Mouse (Mus musculus): Measurements from ENCODE around the gene Vmn1r57. TPM values are rescaled to one million over a fixed set of nuclear protein-coding genes. Genes with fewer than 3 reads are reported as not detected.
"Not testable (repeated sequence)": the region's sequence is repeated elsewhere in the genome, so short reads cannot be mapped to it uniquely, and the experiment has no call there.

Vmn1r57 gene
- total RNA-seq (2012; rRNA removed) (not detected in 2 replicates), total RNA-seq (2014; rRNA removed) (not detected in 2 replicates), polyA plus RNA-seq (2012; ENCODE audit: insufficient read length, low read depth) (not detected in 2 replicates)

DNA sequence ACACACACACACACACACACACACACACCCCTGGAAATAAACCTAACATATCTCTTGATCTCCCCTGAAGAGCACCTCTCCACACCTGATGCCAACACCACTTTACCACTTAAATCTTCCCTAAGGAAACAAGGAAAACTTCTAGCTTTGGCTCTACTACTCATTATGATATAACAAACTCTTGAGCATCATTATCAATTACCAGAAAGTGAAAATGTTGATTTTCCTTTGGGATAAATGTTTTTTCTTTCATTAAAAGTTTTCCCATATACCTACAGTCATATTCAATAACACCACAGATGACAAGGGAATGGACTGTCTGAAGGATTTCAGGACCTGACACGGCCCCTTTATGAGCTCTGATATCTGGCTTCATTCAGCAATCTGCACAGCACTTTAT, at the start of gene Vmn1r57:
Vmn1r57 (plus strand) TSS at position 301 of the 400 bp plus-strand sequence.
- H3K27me3 ChIP-seq (replicated peaks); H3K36me3 ChIP-seq (replicated peaks in 1 of 2; ENCODE audit: control insufficient read depth in 1 of 2, insufficient read depth in 1 of 2, low read length in 1 of 2); DNase-seq (ENCODE audit: extremely low read depth); H3K4me2 ChIP-seq (ENCODE audit: insufficient read depth, low read depth, poor library complexity, severe bottlenecking); H3K79me2 ChIP-seq (replicated peaks; ENCODE audit: control insufficient read depth, extremely low read depth, insufficient read depth, poor library complexity, severe bottlenecking); dilution Hi-C loops (cut with MboI; ENCODE audit: extremely low pct_ligation_motif_present, extremely low pct_unique_long_range_greater_than_20kb, low sequenced_read_pairs); H3K4me3 ChIP-seq (replicated peaks in 1 of 3; ENCODE audit: low read depth in 2 of 3, low read length in 2 of 3, poor library complexity in 1 of 3); H3K4me1 ChIP-seq (ENCODE audit: control insufficient read depth in 1 of 2, insufficient read depth in 2 of 2); in situ Hi-C loops (cut with MboI; ENCODE audit: low pct_ligation_motif_present, low pct_unique_long_range_greater_than_20kb, low sequenced_read_pairs); H3K9me3 ChIP-seq (replicated peaks; ENCODE audit: low read length); H3K27ac ChIP-seq (ENCODE audit: insufficient read depth, low read depth); H3K9ac ChIP-seq (ENCODE audit: insufficient read depth, low read depth): not testable (repeated sequence)

DNA sequence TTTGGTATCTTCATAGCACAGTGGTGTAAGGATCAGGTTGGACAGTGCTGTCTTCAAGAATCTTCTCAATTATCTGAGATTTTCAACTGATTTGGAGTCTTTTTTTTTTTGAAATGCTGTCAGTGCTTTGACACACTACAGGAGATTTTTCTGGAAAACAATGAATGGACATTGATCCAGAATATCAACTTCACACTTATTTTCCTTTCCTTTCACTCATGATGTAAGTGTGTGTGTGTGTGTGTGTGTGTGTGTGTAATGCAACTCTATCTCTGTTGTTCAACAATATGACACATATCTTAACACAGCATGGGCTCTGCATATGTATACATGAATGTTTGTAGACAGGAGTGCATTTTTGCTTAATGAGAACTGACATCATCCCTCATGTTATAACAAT, 21.6 kb upstream of the Vmn1r57 start, which contains the start of gene Vmn1r56:
Vmn1r56 (minus strand) TSS at position 101 of the 400 bp plus-strand sequence.
- H3K79me2 ChIP-seq (replicated peaks; ENCODE audit: control insufficient read depth, extremely low read depth, insufficient read depth, poor library complexity, severe bottlenecking); H3K9me3 ChIP-seq (replicated peaks; ENCODE audit: low read length); H3K27me3 ChIP-seq (replicated peaks); H3K9ac ChIP-seq (ENCODE audit: insufficient read depth, low read depth); H3K4me3 ChIP-seq (replicated peaks in 1 of 3; ENCODE audit: low read depth in 2 of 3, low read length in 2 of 3, poor library complexity in 1 of 3); DNase-seq (ENCODE audit: extremely low read depth); H3K36me3 ChIP-seq (replicated peaks in 1 of 2; ENCODE audit: control insufficient read depth in 1 of 2, insufficient read depth in 1 of 2, low read length in 1 of 2); H3K27ac ChIP-seq (ENCODE audit: insufficient read depth, low read depth); dilution Hi-C loops (cut with MboI; ENCODE audit: extremely low pct_ligation_motif_present, extremely low pct_unique_long_range_greater_than_20kb, low sequenced_read_pairs); H3K4me1 ChIP-seq (ENCODE audit: control insufficient read depth in 1 of 2, insufficient read depth in 2 of 2); in situ Hi-C loops (cut with MboI; ENCODE audit: low pct_ligation_motif_present, low pct_unique_long_range_greater_than_20kb, low sequenced_read_pairs); H3K4me2 ChIP-seq (ENCODE audit: insufficient read depth, low read depth, poor library complexity, severe bottlenecking): not testable (repeated sequence)

- no peak overlapping the region for H3K9ac ChIP-seq (ENCODE audit: insufficient read depth, low read depth)
- dilution Hi-C loops (cut with MboI; ENCODE audit: extremely low pct_ligation_motif_present, extremely low pct_unique_long_range_greater_than_20kb, low sequenced_read_pairs) (no loop called here), in situ Hi-C loops (cut with MboI; ENCODE audit: low pct_ligation_motif_present, low pct_unique_long_range_greater_than_20kb, low sequenced_read_pairs) (no loop called here)
- no peaks in the 10 kb centered on the region for H3K9me3 ChIP-seq (replicated peaks; ENCODE audit: low read length)
- no peak for DNase-seq (ENCODE audit: extremely low read depth)
- TF ChIP-seq TBP (conservative IDR thresholded peaks at IDR 0.05; ENCODE audit: low read depth, low read length) = no peak
- no peak for TF ChIP-seq ZC3H11A (IDR thresholded peaks at IDR 0.05; ENCODE audit: low read depth, low read length)
- no peak for TF ChIP-seq CTCF (conservative IDR thresholded peaks at IDR 0.05 in 1 of 2, IDR thresholded peaks at IDR 0.05 in 1 of 2; ENCODE audit: low read depth in 2 of 2, low read length in 2 of 2)
- no peak for TF ChIP-seq MYC (IDR thresholded peaks at IDR 0.05; ENCODE audit: low read depth, low read length)
- no peak for TF ChIP-seq CHD1 (IDR thresholded peaks at IDR 0.05; ENCODE audit: low read depth, low read length)
- TF ChIP-seq TCF12 (IDR thresholded peaks at IDR 0.05; ENCODE audit: low read depth, low read length) = no peak
- no peak for TF ChIP-seq BHLHE40 (IDR thresholded peaks at IDR 0.05; ENCODE audit: low read depth, low read length)
- TF ChIP-seq UBTF (IDR thresholded peaks at IDR 0.05; ENCODE audit: low read depth, low read length) = no peak
- no peak for TF ChIP-seq EP300 (IDR thresholded peaks at IDR 0.05; ENCODE audit: low read length)
- TF ChIP-seq ZNF384 (IDR thresholded peaks at IDR 0.05; ENCODE audit: low read depth, low read length) = no peak
- TF ChIP-seq KAT2A (IDR thresholded peaks at IDR 0.05; ENCODE audit: insufficient replicate concordance, low read length) = no peak
- no peak for TF ChIP-seq ZMIZ1 (IDR thresholded peaks at IDR 0.05; ENCODE audit: low read depth, low read length)
- no peak for TF ChIP-seq HCFC1 (IDR thresholded peaks at IDR 0.05; ENCODE audit: low read depth, low read length)
- H3K4me1 ChIP-seq (ENCODE audit: control insufficient read depth in 1 of 2, insufficient read depth in 2 of 2) = no peaks in the 10 kb centered on the region
- H3K36me3 ChIP-seq (replicated peaks in 1 of 2; ENCODE audit: control insufficient read depth in 1 of 2, insufficient read depth in 1 of 2, low read length in 1 of 2) = no peaks in the 10 kb centered on the region
- no peak overlapping the region for H3K27ac ChIP-seq (ENCODE audit: insufficient read depth, low read depth)
- no peak overlapping the region for H3K4me3 ChIP-seq (replicated peaks in 1 of 3; ENCODE audit: low read depth in 2 of 3, low read length in 2 of 3, poor library complexity in 1 of 3)
- H3K4me2 ChIP-seq (ENCODE audit: insufficient read depth, low read depth, poor library complexity, severe bottlenecking) = no peak overlapping the region
- peaks cover 9% of the 10 kb centered on the region for H3K27me3 ChIP-seq (replicated peaks)
- H3K79me2 ChIP-seq (replicated peaks; ENCODE audit: control insufficient read depth, extremely low read depth, insufficient read depth, poor library complexity, severe bottlenecking) = no peaks in the 10 kb centered on the region
Observed at GRCm38 (mm10) chr7:5263051-5263450, 44.8 kb downstream of the Vmn1r57 start.

Other genes with a start within 250 kb of the Vmn1r57 start
- not detected in 2 replicates for gene Sbk3, start 247.3 kb upstream of the Vmn1r57 start, total RNA-seq (2012; rRNA removed)
- not detected in 2 replicates for gene Sbk3, start 247.3 kb upstream of the Vmn1r57 start, total RNA-seq (2014; rRNA removed)
- not detected in 2 replicates for gene Sbk3, start 247.3 kb upstream of the Vmn1r57 start, polyA plus RNA-seq (2012; ENCODE audit: insufficient read length, low read depth)
- 2.8 and 3.4 TPM in 2 replicates for gene Zfp579, start 222.3 kb upstream of the Vmn1r57 start, total RNA-seq (2012; rRNA removed)
- 1.0 and 1.1 TPM in 2 replicates for gene Zfp579, start 222.3 kb upstream of the Vmn1r57 start, total RNA-seq (2014; rRNA removed)
- gene Zfp579, start 222.3 kb upstream of the Vmn1r57 start, polyA plus RNA-seq (2012; ENCODE audit: insufficient read length, low read depth) = 8.5 and 11.3 TPM in 2 replicates
- 7.9 and 8.4 TPM in 2 replicates for gene Zfp524, start 204.1 kb upstream of the Vmn1r57 start, total RNA-seq (2012; rRNA removed)
- 3.1 and 4.4 TPM in 2 replicates for gene Zfp524, start 204.1 kb upstream of the Vmn1r57 start, total RNA-seq (2014; rRNA removed)
- 2.3 and 2.8 TPM in 2 replicates for gene Zfp524, start 204.1 kb upstream of the Vmn1r57 start, polyA plus RNA-seq (2012; ENCODE audit: insufficient read length, low read depth)
- 23.7 and 24.3 TPM in 2 replicates for gene Fiz1, start 203.8 kb upstream of the Vmn1r57 start, total RNA-seq (2012; rRNA removed)
- 13.5 and 18.4 TPM in 2 replicates for gene Fiz1, start 203.8 kb upstream of the Vmn1r57 start, total RNA-seq (2014; rRNA removed)
- gene Fiz1, start 203.8 kb upstream of the Vmn1r57 start, polyA plus RNA-seq (2012; ENCODE audit: insufficient read length, low read depth) = 37.1 and 40.8 TPM in 2 replicates
- not detected in 2 replicates for gene Gm44973, start 203.0 kb upstream of the Vmn1r57 start, total RNA-seq (2012; rRNA removed)
- 1.3 and 2.1 TPM in 2 replicates for gene Gm44973, start 203.0 kb upstream of the Vmn1r57 start, total RNA-seq (2014; rRNA removed)
- gene Gm44973, start 203.0 kb upstream of the Vmn1r57 start, polyA plus RNA-seq (2012; ENCODE audit: insufficient read length, low read depth) = 5.2 and 6.3 TPM in 2 replicates
- 10.9 and 12.3 TPM in 2 replicates for gene Zfp865, start 198.1 kb upstream of the Vmn1r57 start, total RNA-seq (2012; rRNA removed)
- gene Zfp865, start 198.1 kb upstream of the Vmn1r57 start, total RNA-seq (2014; rRNA removed) = 3.7 and 4.0 TPM in 2 replicates
- gene Zfp865, start 198.1 kb upstream of the Vmn1r57 start, polyA plus RNA-seq (2012; ENCODE audit: insufficient read length, low read depth) = 18.3 and 21.0 TPM in 2 replicates
- gene Ccdc106, start 197.9 kb upstream of the Vmn1r57 start, total RNA-seq (2012; rRNA removed) = 0.46 and 0.81 TPM in 2 replicates
- 0.30 and 0.52 TPM in 2 replicates for gene Ccdc106, start 197.9 kb upstream of the Vmn1r57 start, total RNA-seq (2014; rRNA removed)
- not detected in 2 replicates for gene Ccdc106, start 197.9 kb upstream of the Vmn1r57 start, polyA plus RNA-seq (2012; ENCODE audit: insufficient read length, low read depth)
- not detected in 2 replicates for gene 4632433K11Rik, start 184.4 kb upstream of the Vmn1r57 start, total RNA-seq (2012; rRNA removed)
- not detected in 2 replicates for gene 4632433K11Rik, start 184.4 kb upstream of the Vmn1r57 start, total RNA-seq (2014; rRNA removed)
- gene 4632433K11Rik, start 184.4 kb upstream of the Vmn1r57 start, polyA plus RNA-seq (2012; ENCODE audit: insufficient read length, low read depth) = not detected in 2 replicates
- 1.0 and 1.5 TPM in 2 replicates for gene Zfp784, start 180.0 kb upstream of the Vmn1r57 start, total RNA-seq (2012; rRNA removed)
- 0.72 and 1.1 TPM in 2 replicates for gene Zfp784, start 180.0 kb upstream of the Vmn1r57 start, total RNA-seq (2014; rRNA removed)
- 0.53 and 1.4 TPM in 2 replicates for gene Zfp784, start 180.0 kb upstream of the Vmn1r57 start, polyA plus RNA-seq (2012; ENCODE audit: insufficient read length, low read depth)
- gene Zfp580, start 167.0 kb upstream of the Vmn1r57 start, total RNA-seq (2012; rRNA removed) = 1.6 and 2.6 TPM in 2 replicates
- 1.2 TPM in 2 replicates for gene Zfp580, start 167.0 kb upstream of the Vmn1r57 start, total RNA-seq (2014; rRNA removed)
- 9.4 and 15.6 TPM in 2 replicates for gene Zfp580, start 167.0 kb upstream of the Vmn1r57 start, polyA plus RNA-seq (2012; ENCODE audit: insufficient read length, low read depth)
- 295 and 358 TPM in 2 replicates for gene U2af2, start 156.3 kb upstream of the Vmn1r57 start, total RNA-seq (2012; rRNA removed)
- 282 and 293 TPM in 2 replicates for gene U2af2, start 156.3 kb upstream of the Vmn1r57 start, total RNA-seq (2014; rRNA removed)
- gene U2af2, start 156.3 kb upstream of the Vmn1r57 start, polyA plus RNA-seq (2012; ENCODE audit: insufficient read length, low read depth) = 449 and 469 TPM in 2 replicates
- gene Epn1, start 138.3 kb upstream of the Vmn1r57 start, total RNA-seq (2012; rRNA removed) = 68.9 and 72.9 TPM in 2 replicates
- gene Epn1, start 138.3 kb upstream of the Vmn1r57 start, total RNA-seq (2014; rRNA removed) = 41.9 and 46.8 TPM in 2 replicates
- 97.2 and 101 TPM in 2 replicates for gene Epn1, start 138.3 kb upstream of the Vmn1r57 start, polyA plus RNA-seq (2012; ENCODE audit: insufficient read length, low read depth)
- gene Rfpl4, start 101.5 kb upstream of the Vmn1r57 start, total RNA-seq (2012; rRNA removed) = not detected in 2 replicates
- gene Rfpl4, start 101.5 kb upstream of the Vmn1r57 start, total RNA-seq (2014; rRNA removed) = not detected in 2 replicates
- gene Rfpl4, start 101.5 kb upstream of the Vmn1r57 start, polyA plus RNA-seq (2012; ENCODE audit: insufficient read length, low read depth) = not detected in 2 replicates
- gene Rasl2-9, start 92.5 kb upstream of the Vmn1r57 start, total RNA-seq (2012; rRNA removed) = 2.9 and 3.9 TPM in 2 replicates
- 3.8 and 4.2 TPM in 2 replicates for gene Rasl2-9, start 92.5 kb upstream of the Vmn1r57 start, total RNA-seq (2014; rRNA removed)
- gene Rasl2-9, start 92.5 kb upstream of the Vmn1r57 start, polyA plus RNA-seq (2012; ENCODE audit: insufficient read length, low read depth) = 2.6 and 2.9 TPM in 2 replicates
- gene Vmn1r55, start 68.8 kb upstream of the Vmn1r57 start, total RNA-seq (2012; rRNA removed) = not detected in 2 replicates
- not detected in 2 replicates for gene Vmn1r55, start 68.8 kb upstream of the Vmn1r57 start, total RNA-seq (2014; rRNA removed)
- gene Vmn1r55, start 68.8 kb upstream of the Vmn1r57 start, polyA plus RNA-seq (2012; ENCODE audit: insufficient read length, low read depth) = 0.01 TPM in 1 of 2 replicates, not detected in the other
- gene Vmn1r56, start 21.7 kb upstream of the Vmn1r57 start, total RNA-seq (2012; rRNA removed) = not detected in 2 replicates
- gene Vmn1r56, start 21.7 kb upstream of the Vmn1r57 start, total RNA-seq (2014; rRNA removed) = not detected in 2 replicates
- gene Vmn1r56, start 21.7 kb upstream of the Vmn1r57 start, polyA plus RNA-seq (2012; ENCODE audit: insufficient read length, low read depth) = not detected in 2 replicates
- gene Gm5065, start 132.0 kb downstream of the Vmn1r57 start, total RNA-seq (2012; rRNA removed) = not detected in 2 replicates
- not detected in 2 replicates for gene Gm5065, start 132.0 kb downstream of the Vmn1r57 start, total RNA-seq (2014; rRNA removed)
- gene Gm5065, start 132.0 kb downstream of the Vmn1r57 start, polyA plus RNA-seq (2012; ENCODE audit: insufficient read length, low read depth) = not detected in 2 replicates
- not detected in 2 replicates for gene Nlrp2, start 132.5 kb downstream of the Vmn1r57 start, total RNA-seq (2012; rRNA removed)
- gene Nlrp2, start 132.5 kb downstream of the Vmn1r57 start, total RNA-seq (2014; rRNA removed) = not detected in 2 replicates
- not detected in 2 replicates for gene Nlrp2, start 132.5 kb downstream of the Vmn1r57 start, polyA plus RNA-seq (2012; ENCODE audit: insufficient read length, low read depth)
- not detected in 2 replicates for gene Vmn1r58, start 194.9 kb downstream of the Vmn1r57 start, total RNA-seq (2012; rRNA removed)
- gene Vmn1r58, start 194.9 kb downstream of the Vmn1r57 start, total RNA-seq (2014; rRNA removed) = not detected in 2 replicates
- not detected in 2 replicates for gene Vmn1r58, start 194.9 kb downstream of the Vmn1r57 start, polyA plus RNA-seq (2012; ENCODE audit: insufficient read length, low read depth)
- gene Vmn1r59, start 238.3 kb downstream of the Vmn1r57 start, total RNA-seq (2012; rRNA removed) = not detected in 2 replicates
- not detected in 2 replicates for gene Vmn1r59, start 238.3 kb downstream of the Vmn1r57 start, total RNA-seq (2014; rRNA removed)
- not detected in 2 replicates for gene Vmn1r59, start 238.3 kb downstream of the Vmn1r57 start, polyA plus RNA-seq (2012; ENCODE audit: insufficient read length, low read depth)